Mouse (Mus musculus) cerebellum, adult 11 months (tissue): Measurements from ENCODE around the gene Zdhhc3.

Experiments used
- DNase-seq: peaks from one replicate; pipeline ENCODE4 v3.0.0; 2022

Zdhhc3 gene

GRCm38 (mm10) chr9:123113931-123114330 is 926 bp upstream of the Zdhhc3 start:
- DNase-seq = no peak

- no peak for DNase-seq
Observed at GRCm38 (mm10) chr9:123111751-123112221, 1.2 kb downstream of the Zdhhc3 start.

GRCm38 (mm10) chr9:123109188-123109587 is 3.8 kb downstream of the Zdhhc3 start:
- DNase-seq = no peak

- no peak for DNase-seq
Observed at GRCm38 (mm10) chr9:123107186-123107585, 5.8 kb downstream of the Zdhhc3 start.

- DNase-seq = no peak
Observed at GRCm38 (mm10) chr9:123104362-123104761, 8.6 kb downstream of the Zdhhc3 start.

- DNase-seq = no peak
Observed at GRCm38 (mm10) chr9:123103425-123103824, 9.6 kb downstream of the Zdhhc3 start.

GRCm38 (mm10) chr9:123099631-123100455 is 13.2 kb downstream of the Zdhhc3 start:
- DNase-seq = no peak

GRCm38 (mm10) chr9:123090844-123091243 is 22.2 kb downstream of the Zdhhc3 start:
- DNase-seq = no peak

- DNase-seq = no peak
Observed at GRCm38 (mm10) chr9:123087558-123087957, 25.4 kb downstream of the Zdhhc3 start.

GRCm38 (mm10) chr9:123085373-123085772 is 27.6 kb downstream of the Zdhhc3 start:
- no peak for DNase-seq

GRCm38 (mm10) chr9:123080796-123081195 is 32.2 kb downstream of the Zdhhc3 start:
- DNase-seq = no peak

- DNase-seq = no peak
Observed at GRCm38 (mm10) chr9:123080355-123080754, 32.6 kb downstream of the Zdhhc3 start.

GRCm38 (mm10) chr9:123079149-123079548 is 33.9 kb downstream of the Zdhhc3 start:
- DNase-seq = no peak

- no peak for DNase-seq
Observed at GRCm38 (mm10) chr9:123060172-123060571, 52.8 kb downstream of the Zdhhc3 start.

- no peak for DNase-seq
Observed at GRCm38 (mm10) chr9:123058724-123059292, 54.2 kb downstream of the Zdhhc3 start.

- DNase-seq = no peak
Observed at GRCm38 (mm10) chr9:123047665-123048064, 65.3 kb downstream of the Zdhhc3 start.

- no peak for DNase-seq
Observed at GRCm38 (mm10) chr9:123034426-123034825, 78.6 kb downstream of the Zdhhc3 start, which contains the start of gene Tgm4. Gene Tgm4, plus strand, starts transcription at chr9:123034726.

- DNase-seq = no peak
Observed at GRCm38 (mm10) chr9:123031496-123032246, 81.3 kb downstream of the Zdhhc3 start.

GRCm38 (mm10) chr9:123024201-123024600 is 88.8 kb downstream of the Zdhhc3 start:
- no peak for DNase-seq

GRCm38 (mm10) chr9:123021636-123022379 is 91.2 kb downstream of the Zdhhc3 start:
- peak; percentile 55 for DNase-seq

GRCm38 (mm10) chr9:123020995-123021631 is 91.9 kb downstream of the Zdhhc3 start, which contains the start of gene Tmem42:
Gene Tmem42, plus strand, starts transcription at chr9:123021326.
- peak; percentile 90 for DNase-seq
